Mouse (Mus musculus) bone marrow, adult 2 months (tissue): ENCODE data around the gene 1810062G17Rik.

ENCODE experiments used
- CTCF ChIP-seq: fragments of 200-500 bp; IDR thresholded peaks from 2 replicates; pipeline ENCODE4 v1.5.1; 2011; ENCODE audit warnings: low read length, control low read depth; ENCODE audit not compliant: control insufficient read depth, insufficient read depth
- POLR2A ChIP-seq: fragments of 200-500 bp; IDR thresholded peaks from 2 replicates; pipeline ENCODE4 v1.6.1; 2011; ENCODE audit warnings: low read depth, mild to moderate bottlenecking, control low read depth, low read length, borderline replicate concordance; ENCODE audit not compliant: control insufficient read depth

DNA sequence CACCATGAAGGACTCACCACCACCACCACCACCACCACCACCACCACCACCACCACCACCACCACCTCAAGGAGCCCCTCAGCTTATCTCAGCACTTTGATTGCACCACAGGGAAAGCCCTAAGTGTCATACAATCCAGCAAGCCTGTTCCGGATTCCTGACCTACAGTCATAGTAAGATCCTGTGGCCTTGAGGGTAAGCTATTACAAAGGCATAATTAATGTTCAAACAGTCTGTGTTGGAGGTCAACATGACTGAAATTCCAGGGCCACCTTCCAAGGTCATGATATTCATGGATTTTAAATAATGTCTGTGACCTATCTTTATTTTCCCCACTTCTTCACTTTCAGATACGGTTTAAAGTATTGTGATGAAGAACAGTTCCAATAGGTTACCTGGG lies 4.7 kb downstream of the 1810062G17Rik start:
- TF ChIP-seq CTCF (no peak), POLR2A (no peak)
